Mouse (Mus musculus) G1E (cell line): ENCODE results near the gene Rbx1.

Experiments used
- CTCF ChIP-seq: IDR thresholded peaks from 2 replicates; pipeline ENCODE4 v1.5.1; 2012; ENCODE audit warnings: low read depth, low read length, inconsistent platforms, mixed read lengths
- GATA1 ChIP-seq: IDR thresholded peaks from 2 replicates; pipeline ENCODE4 v1.6.1; 2012; ENCODE audit warnings: borderline replicate concordance, low read length, inconsistent platforms, mixed read lengths
- POLR2AphosphoS5 ChIP-seq: IDR thresholded peaks from 2 replicates; pipeline ENCODE4 v1.6.1; 2012; ENCODE audit warnings: low read depth, low read length, inconsistent platforms; ENCODE audit not compliant: insufficient replicate concordance
- TAL1 ChIP-seq: conservative IDR thresholded peaks from 2 replicates; pipeline ENCODE4 v1.6.1; 2012; ENCODE audit warnings: low read depth, low read length, inconsistent platforms, mixed read lengths

- no peak for TF ChIP-seq CTCF
- no peak for TF ChIP-seq TAL1
- TF ChIP-seq GATA1 = no peak
- no peak for TF ChIP-seq POLR2AphosphoS5
These were observed 43.9 kb upstream of the Rbx1 start for GRCm38 (mm10) chr15:81422156-81422681.
